Mouse (Mus musculus): ENCODE measurements at regions not wholly inside any gene's neighbourhood (a gene's known extent, or its start where the extent isn't known, plus 50 kb on each side); places are given as distances from the start of the nearest gene placed in this dataset.

DNA sequence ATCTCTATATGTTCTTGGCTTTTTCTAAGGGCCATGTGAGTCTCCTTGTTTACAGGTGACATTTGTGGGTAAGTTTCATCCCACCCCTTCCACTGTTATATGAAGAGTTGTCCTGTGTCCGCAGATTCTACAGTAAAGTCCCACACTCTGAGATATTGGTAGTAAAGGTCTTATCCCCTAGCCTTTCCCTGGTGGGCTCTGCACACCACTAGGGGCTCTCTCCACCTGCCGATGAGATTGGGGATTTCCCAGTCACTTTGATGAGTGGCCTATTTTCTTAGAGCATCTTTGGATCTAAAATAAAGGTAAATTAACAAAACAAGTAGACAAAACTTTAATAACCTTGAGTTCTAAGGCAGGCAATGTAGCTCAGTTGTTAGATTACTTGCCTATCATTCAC lies 86.4 kb downstream of the Nkx2-1 start:
- Histone ChIP-seq H3K4me2 (ENCODE audit: low read depth, low read length) (no peak overlapping the region), H3K27me3 (ENCODE audit: insufficient read depth, low read length) (peaks cover 57% of the 10 kb centered on the region), H3K4me3 (ENCODE audit: low read length) (no peak overlapping the region), H3K9me3 (ENCODE audit: low read length) (0 out of 2 replicates have a peak, but pooled peaks cover 3% of the 10 kb centered on the region), H3K9ac (replicated peaks; ENCODE audit: low read length) (no peak overlapping the region), H3K4me1 (ENCODE audit: insufficient read depth, low read length) (no peaks in the 10 kb centered on the region), H3K36me3 (ENCODE audit: insufficient read depth, low read length) (no peaks in the 10 kb centered on the region), H3K27ac (no peak overlapping the region)
- ATAC-seq = no peak
- no peak for TF ChIP-seq CTCF (IDR thresholded peaks at IDR 0.05; ENCODE audit: low read depth)
- DNase-seq (ENCODE audit: low spot score) = no peak
- WGBS = 82% methylated on average over 2 of the region's 2 CpGs

DNA sequence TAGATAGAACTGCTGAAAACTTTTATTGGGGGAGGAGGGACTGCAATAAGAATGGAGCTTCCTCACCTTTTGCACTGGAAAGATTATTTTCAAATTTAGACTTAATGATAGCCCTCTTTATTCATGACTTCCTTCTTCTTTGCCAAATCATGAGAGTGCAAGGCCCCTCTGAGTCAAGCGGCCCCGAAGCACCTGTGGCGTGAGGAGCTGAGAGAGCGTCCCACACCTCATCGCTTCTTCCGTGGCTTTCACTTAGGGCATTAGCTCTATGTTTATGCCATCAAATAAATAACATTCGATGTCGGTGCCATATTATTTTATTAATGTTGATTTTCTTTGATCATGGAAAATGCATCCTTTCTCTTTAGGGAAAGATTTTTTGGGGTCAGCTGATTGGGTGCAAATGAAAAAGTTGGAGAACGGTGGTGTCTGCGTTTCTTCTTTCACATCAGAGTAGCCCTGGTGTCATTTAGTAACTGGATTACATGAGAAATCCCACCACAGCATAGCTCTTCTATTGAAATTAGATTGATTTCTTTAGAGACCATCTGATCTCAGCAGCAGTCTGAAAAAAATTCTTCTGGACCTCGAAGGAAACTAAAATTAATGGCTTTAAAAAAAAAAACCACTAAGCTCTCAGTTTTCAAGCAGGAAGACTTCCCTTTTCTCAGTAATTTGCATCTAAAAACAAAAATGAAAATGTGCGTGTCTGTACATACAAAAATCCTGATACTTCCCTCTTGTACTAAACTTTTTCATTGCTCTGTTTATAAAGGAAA lies 87.7 kb downstream of the Nkx2-1 start:
- H3K27ac ChIP-seq = no peak overlapping the region
- H3K4me1 ChIP-seq (ENCODE audit: insufficient read depth, low read length) = no peaks in the 10 kb centered on the region
- ATAC-seq = no peak
- WGBS = 87% methylated on average over 12 of the region's 12 CpGs
- DNase-seq (ENCODE audit: low spot score) = no peak
- no peak overlapping the region for H3K4me2 ChIP-seq (ENCODE audit: low read depth, low read length)
- no peak overlapping the region for H3K9ac ChIP-seq (replicated peaks; ENCODE audit: low read length)
- no peak overlapping the region for H3K4me3 ChIP-seq (ENCODE audit: low read length)
- no peak for TF ChIP-seq CTCF (IDR thresholded peaks at IDR 0.05; ENCODE audit: low read depth)
- no peaks in the 10 kb centered on the region for H3K36me3 ChIP-seq (ENCODE audit: insufficient read depth, low read length)
- H3K27me3 ChIP-seq (ENCODE audit: insufficient read depth, low read length) = peaks cover 53% of the 10 kb centered on the region
- 0 out of 2 replicates have a peak, but pooled peaks cover 3% of the 10 kb centered on the region for H3K9me3 ChIP-seq (ENCODE audit: low read length)

DNA sequence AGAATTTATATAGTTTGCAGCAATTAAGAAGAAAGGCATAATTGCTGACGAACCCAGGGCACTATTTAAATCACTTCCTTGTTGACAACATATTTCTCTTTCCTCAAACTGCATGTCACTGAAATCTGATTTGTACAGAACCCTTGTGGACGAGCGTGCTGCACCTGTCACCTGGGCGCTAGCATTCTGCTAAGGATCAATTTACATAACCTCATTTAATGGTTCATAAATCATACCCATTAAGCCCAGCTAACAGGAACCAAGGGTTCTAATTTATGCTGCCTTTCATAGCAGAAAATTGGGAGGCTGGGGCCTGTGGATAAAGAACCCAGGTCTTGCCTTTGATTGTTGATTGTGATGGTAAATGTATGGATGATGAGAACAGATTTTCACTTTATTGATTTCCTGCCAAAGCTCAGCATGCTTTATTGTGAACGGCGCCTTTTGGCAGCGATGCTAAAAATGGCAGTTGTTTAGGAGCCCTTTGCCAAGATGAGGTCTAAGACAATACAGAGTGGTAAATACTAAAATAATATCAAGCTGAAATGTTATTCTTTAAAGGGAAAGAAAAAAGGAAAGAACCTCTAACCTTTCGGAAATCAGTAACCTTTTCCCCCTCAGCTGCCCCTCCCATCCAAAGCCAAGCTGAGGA lies 95.4 kb downstream of the Nkx2-1 start:
- H3K9ac ChIP-seq (replicated peaks; ENCODE audit: low read length) = no peak overlapping the region
- DNase-seq (ENCODE audit: low spot score) = peak; percentile 43
- ATAC-seq = no peak
- no peak overlapping the region for H3K27ac ChIP-seq
- no peaks in the 10 kb centered on the region for H3K4me1 ChIP-seq (ENCODE audit: insufficient read depth, low read length)
- H3K4me2 ChIP-seq (ENCODE audit: low read depth, low read length) = no peak overlapping the region
- no peaks in the 10 kb centered on the region for H3K9me3 ChIP-seq (ENCODE audit: low read length)
- no peaks in the 10 kb centered on the region for H3K36me3 ChIP-seq (ENCODE audit: insufficient read depth, low read length)
- H3K4me3 ChIP-seq (ENCODE audit: low read length) = no peak overlapping the region
- 40% methylated on average over 8 of the region's 8 CpGs for WGBS
- peaks cover 14% of the 10 kb centered on the region; the same call in 1 of the 2 replicates for H3K27me3 ChIP-seq (ENCODE audit: insufficient read depth, low read length)
- TF ChIP-seq CTCF (IDR thresholded peaks at IDR 0.05; ENCODE audit: low read depth) = no peak

DNA sequence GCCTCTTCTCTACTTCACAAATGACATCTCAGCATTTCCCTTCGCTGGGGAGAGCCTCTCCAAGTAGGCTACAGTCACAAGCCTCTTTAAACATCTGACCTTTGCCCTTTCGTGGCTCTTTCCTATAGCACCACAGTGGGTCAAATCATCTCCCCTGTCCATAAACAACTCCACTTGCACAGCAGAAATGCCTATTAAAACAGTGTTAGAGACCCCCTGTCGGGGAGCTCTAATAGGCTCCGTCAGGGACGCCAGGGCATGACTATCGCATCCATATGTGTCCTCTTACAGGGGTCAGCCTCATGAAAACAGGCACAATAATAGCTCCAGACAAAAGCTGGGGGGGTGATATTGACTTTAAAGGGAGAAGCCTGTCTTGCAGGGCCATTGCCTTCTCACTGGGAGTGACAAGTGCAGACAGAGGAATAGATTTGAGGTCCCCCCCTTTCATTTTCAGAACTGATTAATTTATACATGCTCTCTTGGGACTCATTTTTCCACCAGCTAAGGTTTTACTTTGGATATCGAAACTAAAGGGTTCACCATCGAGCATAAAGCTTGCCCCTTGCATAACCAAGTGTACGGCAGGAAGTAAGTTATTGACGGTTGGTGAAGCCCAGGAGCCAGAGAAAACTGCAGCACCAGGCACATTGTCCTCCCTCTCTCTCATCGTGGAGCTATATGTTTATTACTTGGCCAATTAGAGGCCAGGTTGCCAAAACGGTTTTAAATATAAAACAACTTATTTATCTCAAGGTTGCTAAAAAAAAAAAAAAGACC lies 94.6 kb upstream of the Mbip start:
- Histone ChIP-seq H3K27ac (no peak overlapping the region), H3K9ac (replicated peaks; ENCODE audit: low read length) (no peak overlapping the region), H3K4me3 (ENCODE audit: low read length) (no peak overlapping the region), H3K4me1 (ENCODE audit: insufficient read depth, low read length) (no peaks in the 10 kb centered on the region), H3K9me3 (ENCODE audit: low read length) (no peaks in the 10 kb centered on the region), H3K27me3 (ENCODE audit: insufficient read depth, low read length) (peaks cover 10% of the 10 kb centered on the region; the same call in 1 of the 2 replicates), H3K4me2 (ENCODE audit: low read depth, low read length) (no peak overlapping the region), H3K36me3 (ENCODE audit: insufficient read depth, low read length) (no peaks in the 10 kb centered on the region)
- no peak for DNase-seq (ENCODE audit: low spot score)
- WGBS = 24% methylated on average over 12 of the region's 12 CpGs
- TF ChIP-seq CTCF (IDR thresholded peaks at IDR 0.05; ENCODE audit: low read depth) = no peak
- ATAC-seq = no peak

DNA sequence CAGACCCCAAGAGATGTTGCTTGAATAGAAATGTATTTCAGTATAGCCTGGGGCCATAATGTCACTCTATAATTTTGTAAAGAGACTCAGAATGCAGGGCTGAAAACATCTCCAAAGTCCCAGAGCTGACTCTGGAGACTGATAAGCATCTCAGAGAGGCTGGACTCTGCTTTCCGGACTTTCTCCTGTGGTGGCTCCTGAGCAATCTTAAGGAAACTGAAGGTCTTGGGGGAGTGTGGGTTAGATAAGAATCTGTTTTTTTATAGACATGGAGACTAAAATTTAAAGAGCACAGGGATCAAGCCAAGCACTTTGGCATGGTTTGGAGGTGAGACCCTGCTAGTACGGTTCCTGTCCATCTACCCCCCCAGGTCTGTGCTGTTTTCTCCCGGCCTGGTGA lies 92.7 kb upstream of the Mbip start:
- ATAC-seq = no peak
- DNase-seq (ENCODE audit: low spot score) = no peak
- no peak for TF ChIP-seq CTCF (IDR thresholded peaks at IDR 0.05; ENCODE audit: low read depth)
- Histone ChIP-seq H3K27ac (no peak overlapping the region), H3K9me3 (ENCODE audit: low read length) (no peaks in the 10 kb centered on the region), H3K4me1 (ENCODE audit: insufficient read depth, low read length) (no peaks in the 10 kb centered on the region), H3K4me3 (ENCODE audit: low read length) (no peak overlapping the region), H3K36me3 (ENCODE audit: insufficient read depth, low read length) (no peaks in the 10 kb centered on the region), H3K9ac (replicated peaks; ENCODE audit: low read length) (no peak overlapping the region), H3K4me2 (ENCODE audit: low read depth, low read length) (no peak overlapping the region), H3K27me3 (ENCODE audit: insufficient read depth, low read length) (0 out of 2 replicates have a peak, but pooled peaks cover 5% of the 10 kb centered on the region)
- 85% methylated on average over 3 of the region's 3 CpGs for WGBS

DNA sequence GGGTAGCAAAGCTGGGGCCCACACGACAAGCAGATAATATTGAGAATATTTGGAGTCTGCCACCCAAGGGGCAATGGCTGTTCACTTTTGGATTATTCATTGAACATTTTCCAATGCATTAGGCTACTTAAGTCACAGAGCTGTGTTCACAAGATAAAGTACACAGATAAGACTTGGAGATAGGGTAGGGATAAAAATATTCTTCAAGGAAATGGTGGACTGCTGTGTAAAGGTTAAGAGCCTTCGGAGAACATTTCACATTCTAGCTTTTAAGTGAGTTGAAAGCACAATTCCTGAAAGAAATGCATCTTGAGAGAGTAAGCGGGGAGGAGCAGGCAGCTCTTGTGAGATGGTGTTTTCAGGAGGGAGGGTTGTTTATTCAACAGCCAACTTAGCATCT lies 92.3 kb upstream of the Mbip start:
- 0 out of 2 replicates have a peak, but pooled peaks cover 5% of the 10 kb centered on the region for H3K27me3 ChIP-seq (ENCODE audit: insufficient read depth, low read length)
- H3K4me1 ChIP-seq (ENCODE audit: insufficient read depth, low read length) = no peaks in the 10 kb centered on the region
- no peaks in the 10 kb centered on the region for H3K36me3 ChIP-seq (ENCODE audit: insufficient read depth, low read length)
- no peak overlapping the region for H3K27ac ChIP-seq
- ATAC-seq = no peak
- no peak for TF ChIP-seq CTCF (IDR thresholded peaks at IDR 0.05; ENCODE audit: low read depth)
- H3K4me3 ChIP-seq (ENCODE audit: low read length) = no peak overlapping the region
- DNase-seq (ENCODE audit: low spot score) = no peak
- WGBS = 82% methylated on average over 3 of the region's 3 CpGs
- H3K9ac ChIP-seq (replicated peaks; ENCODE audit: low read length) = no peak overlapping the region
- no peaks in the 10 kb centered on the region for H3K9me3 ChIP-seq (ENCODE audit: low read length)
- no peak overlapping the region for H3K4me2 ChIP-seq (ENCODE audit: low read depth, low read length)
